Mouse (Mus musculus) cortical plate, adult 2 months (tissue): ENCODE results near the gene Olfr1208. TPM values are rescaled to one million over a fixed set of nuclear protein-coding genes. Genes with fewer than 3 reads are reported as not detected.

Experiments
- H3K27ac ChIP-seq: fragments of 200-500 bp; 2 replicates; pipeline ENCODE4 v1.5.1; 2012; ENCODE audit warnings: low read length, control low read depth, inconsistent platforms; ENCODE audit not compliant: insufficient read depth
- H3K4me1 ChIP-seq: fragments of 200-500 bp; 2 replicates; pipeline ENCODE4 v1.6.1; 2011; ENCODE audit warnings: low read length; ENCODE audit not compliant: control insufficient read depth, insufficient read depth
- H3K4me3 ChIP-seq: fragments of 200-500 bp; 2 replicates; pipeline ENCODE4 v1.5.1; 2011; ENCODE audit warnings: mild to moderate bottlenecking, low read length, control low read depth; ENCODE audit not compliant: insufficient read depth
- CTCF ChIP-seq: fragments of 200-500 bp; IDR thresholded peaks from 2 replicates; pipeline ENCODE4 v1.5.1; 2011; ENCODE audit warnings: mild to moderate bottlenecking, control low read depth, low read length; ENCODE audit not compliant: insufficient read depth; ENCODE audit errors: extremely low read depth
- POLR2A ChIP-seq: fragments of 200-500 bp; IDR thresholded peaks from 2 replicates; pipeline ENCODE4 v1.6.1; 2011; ENCODE audit warnings: mild to moderate bottlenecking, low read length, control low read depth; ENCODE audit not compliant: insufficient read depth; ENCODE audit errors: extremely low read depth
- polyA plus RNA-seq: library from polyadenylated mRNA; depleted of rRNA; stranded (reverse); fragments of >200 nt; gene quantifications from 2 replicates; pipeline ENCODE4 v1.2.3, GENCODE M21; 2012; rRNA removed

Olfr1208 gene
- polyA plus RNA-seq, result not detected in 2 replicates

DNA sequence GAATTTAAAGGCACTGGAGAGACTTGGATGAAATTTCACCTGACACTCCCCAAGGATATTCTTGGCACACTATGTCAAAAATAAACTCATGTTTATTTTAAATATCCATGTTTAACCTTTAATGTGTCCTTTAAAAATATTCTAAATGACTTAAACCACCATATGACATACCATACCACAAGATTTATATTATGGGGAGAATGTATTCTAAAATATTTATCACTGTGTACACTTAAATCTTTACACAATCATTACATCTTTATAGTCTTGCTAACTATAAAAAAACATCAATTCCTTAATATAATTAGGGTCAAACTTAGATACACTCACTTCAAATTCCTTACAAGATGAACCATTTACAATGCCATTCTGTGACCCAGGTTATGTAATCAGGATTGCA lies at the start of gene Olfr1208:
Gene Olfr1208 (minus strand): TSS at position 101 of the 400 bp plus-strand sequence.
- H3K27ac ChIP-seq, result no peak within 1 kb of the TSS
- TF ChIP-seq POLR2A (no peak), CTCF (no peak)

DNA sequence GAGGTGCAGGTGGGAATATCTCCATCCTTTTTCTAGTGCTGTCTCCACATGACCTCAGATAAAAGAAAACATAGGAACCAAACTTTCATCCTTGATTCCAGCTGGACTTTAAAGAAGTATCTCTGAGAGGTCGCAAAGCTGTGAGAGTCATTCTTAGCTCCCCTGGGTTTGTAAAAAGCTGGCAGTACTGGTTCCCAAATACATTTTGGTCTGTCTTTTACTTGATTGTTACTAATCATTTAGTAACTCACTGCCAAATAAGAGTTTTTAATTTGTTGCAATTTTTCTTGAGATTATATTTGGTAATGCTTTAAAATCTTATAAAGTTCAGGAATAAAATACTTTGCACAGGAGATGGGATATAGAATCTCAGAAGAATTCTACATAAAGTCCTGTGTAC lies 35.9 kb upstream of the Olfr1208 start, which contains the start of gene Olfr1211:
Gene Olfr1211 (minus strand): TSS at position 101 of the 400 bp plus-strand sequence.
- Histone ChIP-seq H3K27ac (no peak within 1 kb of the TSS), H3K4me1 (no peaks in the 10 kb centered on the region), H3K4me3 (no peak within 1 kb of the TSS)
- no peak for TF ChIP-seq POLR2A
- no peak for TF ChIP-seq CTCF

More for the DNA sequence above, at the start of gene Olfr1208:
- Histone ChIP-seq H3K4me3 (no peak within 1 kb of the TSS), H3K4me1 (no peaks in the 10 kb centered on the region)

DNA sequence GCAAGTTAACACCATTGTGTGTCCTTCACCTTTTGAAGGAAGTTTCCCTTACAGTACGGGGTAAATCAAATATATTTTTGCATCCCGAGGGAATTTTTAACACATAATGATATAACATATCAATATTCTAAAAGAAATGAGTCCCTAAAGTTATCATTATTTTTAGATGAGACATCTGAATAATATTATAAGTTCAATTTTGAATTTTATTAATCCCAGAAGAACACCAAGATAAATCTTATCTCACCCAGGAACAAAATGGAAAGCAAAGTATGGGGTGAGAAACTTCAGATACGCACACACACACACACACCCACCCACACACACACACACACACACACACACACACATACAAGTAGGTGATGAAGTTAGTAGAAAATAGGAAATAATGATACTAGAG lies 12.9 kb upstream of the Olfr1208 start, which contains the start of gene Olfr1209:
Gene Olfr1209 (minus strand): TSS at position 101 of the 400 bp plus-strand sequence.
- no peak for TF ChIP-seq CTCF
- TF ChIP-seq POLR2A, result no peak
- H3K4me1 ChIP-seq, result no peaks in the 10 kb centered on the region
- H3K4me3 ChIP-seq, result no peak within 1 kb of the TSS
- H3K27ac ChIP-seq, result no peak within 1 kb of the TSS

DNA sequence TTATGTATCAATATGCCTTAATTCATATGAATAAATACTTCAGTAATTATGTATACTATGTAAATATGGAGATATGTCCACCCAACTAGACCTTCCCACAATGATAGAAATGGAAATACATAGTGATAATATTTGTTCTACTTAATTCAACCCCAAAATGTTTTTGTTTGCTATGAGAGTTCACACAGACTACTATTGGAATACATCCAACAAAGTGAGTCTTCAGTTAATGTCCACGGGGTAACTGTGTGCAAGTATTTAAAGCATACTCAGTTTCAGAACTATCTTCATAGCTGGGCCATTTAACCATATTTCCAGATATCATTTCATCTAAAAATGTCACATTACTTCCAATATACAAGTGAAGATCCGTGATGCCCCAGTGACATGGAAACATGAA lies 39.2 kb downstream of the Olfr1208 start, which contains the start of gene Olfr1206:
Gene Olfr1206 (plus strand): TSS at position 301 of the 400 bp plus-strand sequence.
- Histone ChIP-seq H3K4me1 (no peaks in the 10 kb centered on the region), H3K27ac (no peak within 1 kb of the TSS), H3K4me3 (no peak within 1 kb of the TSS)
- TF ChIP-seq POLR2A, result no peak
- TF ChIP-seq CTCF, result no peak

DNA sequence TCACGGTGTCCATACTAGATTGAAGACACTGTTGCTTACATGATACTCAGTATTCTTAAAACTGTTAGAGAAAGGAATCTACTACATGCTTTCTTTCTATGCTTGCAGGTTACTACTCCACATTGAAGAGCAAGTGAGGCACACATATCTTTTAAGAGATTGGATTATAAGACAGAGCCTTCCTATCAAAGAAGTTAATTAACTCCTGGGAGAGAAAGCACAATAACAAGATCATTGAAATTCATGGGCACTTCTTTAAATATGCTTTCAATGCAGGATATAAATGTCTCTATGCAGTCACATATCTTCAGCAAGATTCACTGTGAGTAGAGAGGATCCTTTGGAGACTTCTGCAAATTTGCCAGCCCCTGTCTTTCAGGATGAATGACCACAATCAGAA lies 53.1 kb downstream of the Olfr1208 start, which contains the start of gene Olfr1204:
Gene Olfr1204 (plus strand): TSS at position 301 of the 400 bp plus-strand sequence.
- Histone ChIP-seq H3K27ac (no peak within 1 kb of the TSS), H3K4me3 (no peak within 1 kb of the TSS), H3K4me1 (no peaks in the 10 kb centered on the region)
- TF ChIP-seq POLR2A (no peak), CTCF (no peak)

Other genes starting within 250 kb of the Olfr1208 start
- not detected in 2 replicates for gene Olfr1193, start 226.7 kb downstream of the Olfr1208 start, polyA plus RNA-seq
- not detected in 2 replicates for gene Olfr1195, start 213.1 kb downstream of the Olfr1208 start, polyA plus RNA-seq
- not detected in 2 replicates for gene Olfr1196, start 197.7 kb downstream of the Olfr1208 start, polyA plus RNA-seq
- gene Olfr1197, start 169.9 kb downstream of the Olfr1208 start, polyA plus RNA-seq, result not detected in 2 replicates
- not detected in 2 replicates for gene Olfr1198, start 150.9 kb downstream of the Olfr1208 start, polyA plus RNA-seq
- not detected in 2 replicates for gene Olfr1199, start 141.8 kb downstream of the Olfr1208 start, polyA plus RNA-seq
- gene Olfr1200, start 131.8 kb downstream of the Olfr1208 start, polyA plus RNA-seq, result not detected in 2 replicates
- gene Olfr1201, start 109.3 kb downstream of the Olfr1208 start, polyA plus RNA-seq, result not detected in 2 replicates
- not detected in 2 replicates for gene Olfr1202, start 87.8 kb downstream of the Olfr1208 start, polyA plus RNA-seq
- gene Olfr1205, start 72.6 kb downstream of the Olfr1208 start, polyA plus RNA-seq, result not detected in 2 replicates
- not detected in 2 replicates for gene Olfr1204, start 53.0 kb downstream of the Olfr1208 start, polyA plus RNA-seq
- not detected in 2 replicates for gene Olfr1206, start 39.1 kb downstream of the Olfr1208 start, polyA plus RNA-seq
- gene Olfr1209, start 12.8 kb upstream of the Olfr1208 start, polyA plus RNA-seq, result not detected in 2 replicates
- not detected in 2 replicates for gene Olfr1211, start 35.8 kb upstream of the Olfr1208 start, polyA plus RNA-seq
- gene Olfr1212, start 51.7 kb upstream of the Olfr1208 start, polyA plus RNA-seq, result not detected in 2 replicates
- 0.04 TPM in 1 of 2 replicates, not detected in the other for gene Gm13762, start 78.0 kb upstream of the Olfr1208 start, polyA plus RNA-seq
- gene Olfr1214, start 90.3 kb upstream of the Olfr1208 start, polyA plus RNA-seq, result not detected in 2 replicates
- gene Olfr1215, start 104.7 kb upstream of the Olfr1208 start, polyA plus RNA-seq, result not detected in 2 replicates
- gene Olfr1216, start 116.0 kb upstream of the Olfr1208 start, polyA plus RNA-seq, result not detected in 2 replicates
- not detected in 2 replicates for gene Olfr1217, start 129.8 kb upstream of the Olfr1208 start, polyA plus RNA-seq
- not detected in 2 replicates for gene Olfr1218, start 158.9 kb upstream of the Olfr1208 start, polyA plus RNA-seq
- gene Olfr1219, start 181.2 kb upstream of the Olfr1208 start, polyA plus RNA-seq, result not detected in 2 replicates
- not detected in 2 replicates for gene Olfr1220, start 204.5 kb upstream of the Olfr1208 start, polyA plus RNA-seq
- gene Olfr1221, start 215.0 kb upstream of the Olfr1208 start, polyA plus RNA-seq, result not detected in 2 replicates
- not detected in 2 replicates for gene Olfr1222, start 230.7 kb upstream of the Olfr1208 start, polyA plus RNA-seq
- not detected in 2 replicates for gene Olfr1223, start 249.2 kb upstream of the Olfr1208 start, polyA plus RNA-seq